Mouse (Mus musculus) embryonic facial prominence, embryonic 14.5 days (tissue): Measurements from ENCODE around the gene Rnf167. TPM values are rescaled to one million over a fixed set of nuclear protein-coding genes. Genes with fewer than 3 reads are reported as not detected.

Experiments used
- ATAC-seq: fragments of 200-750 bp; cut with Nextera tagmentation; 2 replicates; pipeline ENCODE4 v1.8.0; 2017; ENCODE audit warnings: low read depth, moderate number of reproducible peaks, moderate TSS enrichment
- DNase-seq: peaks from one replicate; pipeline ENCODE4 v3.0.0-alpha.2; 2015; ENCODE audit warnings: low spot score
- H3K27ac ChIP-seq: fragments of 300-500 bp; sonication (generic); replicated peaks from 2 replicates; pipeline ENCODE4 v1.5.1; 2014; ENCODE audit warnings: low read depth, mild to moderate bottlenecking, low read length, moderate library complexity
- H3K27me3 ChIP-seq: fragments of 300-500 bp; sonication (generic); replicated peaks from 2 replicates; pipeline ENCODE4 v1.6.1; 2014; ENCODE audit warnings: low read length; ENCODE audit not compliant: control insufficient read depth, insufficient read depth
- H3K36me3 ChIP-seq: fragments of 300-500 bp; sonication (generic); 2 replicates; pipeline ENCODE4 v1.6.1; 2014; ENCODE audit warnings: low read length, mixed read lengths; ENCODE audit not compliant: control insufficient read depth, insufficient read depth
- H3K4me1 ChIP-seq: fragments of 300-500 bp; sonication (generic); 2 replicates; pipeline ENCODE4 v1.6.1; 2014; ENCODE audit warnings: antibody characterized with exemption, low read length; ENCODE audit not compliant: control insufficient read depth, insufficient read depth
- H3K4me2 ChIP-seq: fragments of 300-500 bp; sonication (generic); 2 replicates; pipeline ENCODE4 v1.6.1; 2014; ENCODE audit warnings: low read depth, mild to moderate bottlenecking, low read length, moderate library complexity, mixed read lengths
- H3K4me3 ChIP-seq: fragments of 300-500 bp; sonication (generic); 2 replicates; pipeline ENCODE4 v1.5.1; 2014; ENCODE audit warnings: low read depth, mild to moderate bottlenecking, low read length
- H3K9ac ChIP-seq: fragments of 300-500 bp; sonication (generic); 2 replicates; pipeline ENCODE4 v1.6.1; 2014; ENCODE audit warnings: low read depth, mild to moderate bottlenecking, low read length, moderate library complexity, mixed read lengths
- H3K9me3 ChIP-seq: fragments of 300-500 bp; sonication (generic); 2 replicates; pipeline ENCODE4 v1.6.1; 2016; ENCODE audit warnings: low read length; ENCODE audit not compliant: control insufficient read depth
- WGBS: fragments of 180-500 bp; shearing (Covaris S2); extraction: QIAGEN DNeasy Blood & Tissue Kit; methylation state at CpG from one replicate; pipeline ENCODE4 v1.1.7; 2014; 5-methylcytosine and 5-hydroxymethylcytosine counted together
- polyA plus RNA-seq: library from polyadenylated mRNA; unstranded; fragments of >200 nt; fragmentation: Nextera tagmentation; extraction: Ambion mirVana; gene quantifications from 2 replicates; pipeline ENCODE4 v1.2.1, GENCODE M21; 2014

The Rnf167 gene
- polyA plus RNA-seq, 1 experiment from 2014 or later: 100 TPM

DNA sequence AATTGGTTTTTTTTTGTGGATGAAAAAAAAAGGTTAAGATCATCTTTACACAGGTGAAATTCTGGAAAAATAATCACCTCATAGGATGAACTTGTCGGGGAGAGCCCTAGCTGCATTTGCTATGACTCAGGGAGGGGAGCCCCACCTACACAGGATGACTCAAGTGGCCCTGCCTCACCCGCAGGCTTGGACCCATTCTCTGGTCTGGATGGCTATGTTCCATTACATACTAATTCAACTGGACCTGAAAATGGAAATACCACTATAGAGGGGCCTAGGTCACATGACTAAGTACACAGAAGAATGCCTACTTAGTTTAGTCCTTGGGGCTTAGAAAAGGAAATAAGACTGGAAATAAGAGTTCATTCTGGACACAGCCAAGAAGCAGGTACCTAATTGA lies 4.4 kb downstream of the Rnf167 start:
- 66% methylated on average over 2 of the region's 2 CpGs for WGBS

DNA sequence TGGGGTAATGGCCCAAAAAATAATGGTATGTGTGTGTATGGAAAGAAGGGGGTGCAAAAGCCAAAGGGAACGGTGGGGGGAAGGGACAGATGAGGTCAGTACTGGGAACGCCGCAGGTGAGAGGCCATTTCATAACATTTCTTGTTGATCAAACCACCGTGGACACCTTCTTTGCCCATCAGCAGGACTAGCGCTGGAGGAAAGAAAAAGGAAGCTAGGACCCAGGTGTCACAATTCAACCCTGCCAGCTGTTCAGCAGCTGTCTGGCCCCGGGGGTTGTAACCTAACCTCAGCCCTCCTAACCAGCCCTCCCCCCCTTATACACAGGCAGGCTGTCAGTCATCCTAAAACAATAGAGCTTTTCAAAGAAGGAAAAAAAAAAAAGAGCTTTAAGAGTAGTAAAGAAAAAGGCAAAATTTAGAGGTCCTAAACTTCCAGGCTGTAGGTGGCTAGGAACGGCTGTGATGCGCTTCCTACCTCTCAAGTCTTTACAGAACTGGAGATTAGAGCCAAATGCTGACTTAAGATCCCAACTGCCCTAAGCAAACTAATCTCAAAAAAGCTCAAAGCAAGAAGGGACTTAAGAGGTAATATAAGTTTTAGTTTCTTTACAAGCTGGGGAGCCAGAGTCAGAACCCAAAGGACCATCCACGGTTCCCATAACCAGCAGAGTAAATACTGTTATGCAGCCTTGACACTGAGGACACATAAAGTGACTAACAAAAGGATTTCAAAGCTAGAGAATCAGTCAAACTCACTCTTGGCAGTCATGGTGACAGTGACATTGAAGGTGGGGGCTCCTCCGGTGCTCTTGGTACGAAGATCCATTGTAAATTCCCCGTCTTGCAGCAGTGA lies 5.2 kb downstream of the Rnf167 start:
- Histone ChIP-seq H3K36me3 (peaks cover 49% of the 10 kb centered on the region), H3K4me2 (peak overlapping the region; percentile 98), H3K4me1 (peaks cover 26% of the 10 kb centered on the region), H3K27ac (peak overlapping the region; percentile 90), H3K4me3 (peak overlapping the region; percentile 64), H3K9ac (peak overlapping the region; percentile 92), H3K9me3 (no peaks in the 10 kb centered on the region), H3K27me3 (no peaks in the 10 kb centered on the region)
- WGBS: 34% methylated on average over 12 of the region's 12 CpGs
- peak; percentile 64 for DNase-seq
- ATAC-seq: no peak

More for the DNA sequence above, 4.4 kb downstream of the Rnf167 start:
- ATAC-seq (no peak), DNase-seq (no peak)
- Histone ChIP-seq H3K27ac (no peak overlapping the region; the same call in 1 of the 2 replicates), H3K36me3 (peaks cover 49% of the 10 kb centered on the region), H3K4me2 (peak overlapping the region; percentile 98; the same call in 1 of the 2 replicates), H3K4me3 (peak overlapping the region; percentile 64; the same call in 1 of the 2 replicates), H3K27me3 (no peaks in the 10 kb centered on the region), H3K9ac (no peak overlapping the region), H3K9me3 (no peaks in the 10 kb centered on the region), H3K4me1 (peaks cover 18% of the 10 kb centered on the region)

DNA sequence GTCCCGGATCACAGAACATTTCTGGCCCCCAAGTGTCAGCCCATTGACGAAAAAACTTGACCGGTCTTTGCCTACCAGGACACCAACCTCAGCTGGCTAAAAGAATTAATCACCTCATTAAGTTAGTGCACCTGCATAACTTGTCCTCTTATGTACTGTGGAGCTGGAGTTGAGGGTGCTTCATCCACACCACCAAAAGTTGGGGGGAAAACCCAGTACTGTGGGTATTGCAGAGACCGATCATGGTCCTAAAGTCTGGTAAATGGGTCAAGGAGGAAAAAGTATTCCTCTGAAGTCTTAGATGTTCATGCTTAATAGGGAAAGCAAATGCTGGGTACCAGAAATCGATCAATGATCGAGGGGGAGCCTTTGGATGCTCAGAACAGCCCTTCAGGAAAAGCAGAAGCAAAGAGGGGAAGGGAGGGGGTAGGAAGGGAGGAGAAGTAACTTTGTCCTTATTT lies 5.9 kb downstream of the Rnf167 start:
- 36% methylated on average over 6 of the region's 6 CpGs for WGBS
- H3K36me3 ChIP-seq: peaks cover 49% of the 10 kb centered on the region

DNA sequence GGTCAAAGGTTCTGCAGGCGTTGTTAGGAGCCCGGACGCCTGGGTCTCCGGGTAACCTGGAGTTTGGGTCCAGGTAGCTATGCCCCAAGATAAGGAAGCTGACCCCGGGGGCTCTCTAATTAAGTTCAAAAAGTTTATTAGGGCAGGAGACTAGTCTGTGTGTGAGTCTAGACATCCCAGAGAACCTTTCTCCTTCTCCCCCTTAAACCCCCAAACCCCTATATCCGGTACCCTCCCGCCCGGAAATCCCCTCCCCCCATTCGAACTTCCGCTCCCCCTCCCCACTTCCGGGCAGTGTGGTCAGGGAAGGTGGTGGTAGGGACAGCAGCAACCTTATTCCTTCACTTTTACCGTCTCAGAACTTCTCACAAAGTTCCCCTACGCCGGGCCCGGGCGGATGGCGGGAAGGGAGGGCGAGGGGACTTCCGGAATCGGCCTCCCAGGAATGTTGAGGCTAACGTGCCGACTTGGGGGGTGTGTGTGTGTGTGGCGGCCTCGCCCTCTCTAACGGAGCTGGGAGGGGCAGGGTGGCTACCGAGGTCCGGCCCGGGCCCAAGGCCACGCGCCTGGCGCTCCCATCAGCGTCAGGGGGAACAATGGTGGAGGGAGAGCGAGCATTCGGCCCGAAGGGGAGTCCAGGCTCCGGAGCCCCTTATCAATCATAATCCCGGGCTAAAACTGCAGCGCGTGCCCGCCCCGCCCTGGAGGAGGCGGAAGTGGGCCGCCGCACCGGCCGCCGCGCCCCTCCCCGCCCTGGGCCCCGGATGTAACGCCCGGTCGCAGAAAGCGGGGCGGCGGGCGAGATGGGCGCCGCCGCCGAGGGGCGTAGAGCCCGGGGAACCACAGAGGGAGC lies 6.5 kb downstream of the Rnf167 start:
- 0% methylated on average over 36 of the region's 63 CpGs for WGBS
- peaks cover 44% of the 10 kb centered on the region for H3K36me3 ChIP-seq
- peak; percentile 48 for ATAC-seq

More for the DNA sequence above, 5.9 kb downstream of the Rnf167 start:
- H3K4me3 ChIP-seq: peak overlapping the region; percentile 64
- H3K9ac ChIP-seq: peak overlapping the region; percentile 92
- no peaks in the 10 kb centered on the region for H3K27me3 ChIP-seq
- peaks cover 31% of the 10 kb centered on the region for H3K4me1 ChIP-seq
- no peaks in the 10 kb centered on the region for H3K9me3 ChIP-seq
- DNase-seq (no peak), ATAC-seq (no peak)
- peak overlapping the region; percentile 98 for H3K4me2 ChIP-seq
- H3K27ac ChIP-seq: peak overlapping the region; percentile 90

DNA sequence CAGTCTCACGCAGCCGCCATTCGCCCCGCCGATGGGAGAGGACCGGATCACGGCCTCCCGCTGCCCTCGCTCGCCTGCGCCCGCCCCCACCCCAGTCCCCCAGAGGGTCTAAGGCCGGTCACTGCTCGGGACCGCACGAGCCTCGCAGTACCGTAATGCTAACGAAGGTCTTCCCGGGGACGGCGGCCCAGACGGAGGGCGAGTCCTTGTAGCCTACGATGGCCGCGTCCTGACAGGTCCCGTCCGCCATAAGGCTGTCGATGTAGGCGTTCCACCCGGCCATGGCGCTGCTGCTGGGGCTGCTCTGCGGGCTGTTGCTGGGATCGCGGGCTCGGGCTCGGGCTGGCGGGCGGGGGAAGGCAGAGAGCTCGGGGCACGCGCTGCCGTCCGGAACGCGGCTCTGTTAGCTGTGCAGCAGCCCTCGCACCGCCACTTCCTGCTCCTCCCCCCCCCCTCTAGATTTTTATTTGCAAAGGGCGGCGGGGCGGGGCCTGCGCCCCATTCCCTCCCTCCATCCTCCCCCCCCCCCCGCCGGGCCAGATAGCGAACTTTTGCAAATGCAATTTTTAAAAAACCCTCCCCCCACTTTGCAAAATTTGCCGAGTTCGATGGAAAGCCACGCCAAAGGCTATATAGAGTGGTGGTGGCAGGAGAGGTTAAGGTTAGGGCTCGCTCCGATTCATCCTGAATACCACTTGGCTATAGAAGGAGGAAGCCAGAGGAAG lies 7.3 kb downstream of the Rnf167 start, which contains the start of gene Pfn1:
Gene Pfn1 (minus strand): TSS at position 447 of the 725 bp plus-strand sequence.
- peaks cover 38% of the 10 kb centered on the region for H3K36me3 ChIP-seq
- no peaks in the 10 kb centered on the region for H3K27me3 ChIP-seq
- peak within 1 kb of the TSS; percentile 90 for H3K27ac ChIP-seq
- peak within 1 kb of the TSS; percentile 92 for H3K9ac ChIP-seq
- H3K4me1 ChIP-seq: peaks cover 39% of the 10 kb centered on the region
- H3K9me3 ChIP-seq: no peaks in the 10 kb centered on the region
- WGBS: under 1% methylated on average over 19 of the region's 61 CpGs
- ATAC-seq (peak; percentile 42), DNase-seq (peak; percentile 95)
- peak within 1 kb of the TSS; percentile 64 for H3K4me3 ChIP-seq
- peak within 1 kb of the TSS; percentile 98 for H3K4me2 ChIP-seq

More for the DNA sequence above, 6.5 kb downstream of the Rnf167 start:
- H3K9me3 ChIP-seq: no peaks in the 10 kb centered on the region
- H3K4me3 ChIP-seq: peak overlapping the region; percentile 64
- H3K4me2 ChIP-seq: peak overlapping the region; percentile 98
- H3K9ac ChIP-seq: peak overlapping the region; percentile 92
- H3K4me1 ChIP-seq: peaks cover 35% of the 10 kb centered on the region
- H3K27me3 ChIP-seq: no peaks in the 10 kb centered on the region
- peak overlapping the region; percentile 90 for H3K27ac ChIP-seq
- DNase-seq: peak; percentile 70

DNA sequence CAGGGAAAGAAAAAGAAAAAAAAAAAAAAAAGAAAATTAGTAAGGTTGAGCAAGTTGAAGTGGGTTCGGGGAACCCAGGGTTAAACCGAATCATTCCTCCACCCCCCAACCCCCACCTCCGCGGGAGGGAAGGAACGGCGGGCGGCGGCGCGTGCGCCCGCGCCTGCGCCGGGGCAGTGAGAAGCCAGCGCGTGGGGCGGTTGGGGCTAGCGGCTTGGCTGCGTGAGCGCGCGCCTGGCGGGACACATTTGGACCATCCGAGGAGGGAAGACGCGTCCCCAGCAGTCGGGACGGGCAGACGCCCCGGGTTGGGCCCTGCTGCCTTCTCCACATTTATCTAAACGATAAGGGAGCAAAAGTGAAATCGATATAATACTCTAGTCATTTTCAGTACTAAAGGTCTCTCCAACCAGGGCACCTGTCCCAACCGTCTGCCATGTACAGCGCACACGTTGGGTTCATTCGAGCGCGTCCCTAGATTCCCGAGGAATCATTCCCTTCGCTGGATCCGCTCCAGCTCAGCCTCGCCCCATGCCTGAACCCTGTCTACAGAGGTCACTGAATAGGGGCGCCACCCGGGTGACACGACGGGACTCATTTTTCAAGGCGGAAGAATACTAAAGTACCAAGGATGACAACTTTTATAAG lies 8.0 kb downstream of the Rnf167 start:
- Histone ChIP-seq H3K27me3 (no peaks in the 10 kb centered on the region), H3K36me3 (peaks cover 38% of the 10 kb centered on the region), H3K27ac (peak overlapping the region; percentile 90), H3K9me3 (no peaks in the 10 kb centered on the region), H3K4me1 (peaks cover 39% of the 10 kb centered on the region), H3K9ac (peak overlapping the region; percentile 92), H3K4me3 (peak overlapping the region; percentile 64), H3K4me2 (peak overlapping the region; percentile 98)
- peak; percentile 53 for ATAC-seq
- WGBS: under 1% methylated on average over 28 of the region's 48 CpGs
- peak; percentile 95 for DNase-seq

DNA sequence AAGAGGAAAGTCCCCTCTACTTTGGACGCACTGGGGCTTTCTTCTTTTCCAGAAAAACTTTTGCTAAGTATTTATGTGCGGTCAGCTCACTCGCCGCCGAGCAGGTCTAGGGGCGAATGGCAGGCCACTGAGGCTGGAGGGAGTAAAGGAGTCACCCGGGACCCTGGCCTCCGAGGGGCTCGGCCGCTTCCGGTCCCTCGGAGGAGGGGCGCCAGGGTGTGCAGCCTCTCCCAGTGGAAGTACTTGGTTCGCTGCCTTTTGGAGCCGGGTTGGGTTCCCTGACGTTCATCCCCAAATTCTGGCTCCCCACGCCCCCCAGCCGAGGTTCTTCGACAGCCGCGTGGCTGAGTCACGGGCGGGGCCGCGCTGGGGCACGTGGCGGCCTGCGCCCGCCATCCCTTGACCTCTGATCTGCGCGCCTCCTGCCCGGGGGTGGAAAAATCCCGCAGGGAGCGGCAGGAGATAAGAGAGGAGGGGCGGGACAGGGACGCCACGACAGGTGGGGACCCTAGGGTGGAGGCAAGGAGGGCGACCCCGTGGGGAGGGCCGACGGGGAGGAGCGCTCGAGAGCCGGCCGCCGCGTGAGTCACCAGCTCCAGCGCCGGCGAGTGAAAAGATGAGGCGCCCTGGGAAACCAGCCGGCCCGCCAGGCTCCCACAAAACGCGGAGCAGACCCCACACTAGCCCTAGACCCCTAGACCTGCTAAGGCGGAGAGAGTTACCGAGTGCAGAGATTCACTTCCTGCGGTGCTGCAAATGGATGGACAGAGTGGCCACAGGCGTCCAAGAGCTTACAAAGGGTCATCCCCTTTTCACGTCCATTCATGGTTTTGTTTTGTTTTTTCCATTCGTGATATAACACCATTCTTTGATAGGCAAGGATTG lies 8.8 kb downstream of the Rnf167 start:
- peak overlapping the region; percentile 98 for H3K4me2 ChIP-seq
- WGBS: under 1% methylated on average over 57 of the region's 61 CpGs
- peaks cover 31% of the 10 kb centered on the region for H3K36me3 ChIP-seq
- peak overlapping the region; percentile 92 for H3K9ac ChIP-seq
- H3K4me3 ChIP-seq: peak overlapping the region; percentile 64
- H3K27me3 ChIP-seq: no peaks in the 10 kb centered on the region
- peak overlapping the region; percentile 90 for H3K27ac ChIP-seq
- H3K9me3 ChIP-seq: no peaks in the 10 kb centered on the region
- peaks cover 39% of the 10 kb centered on the region for H3K4me1 ChIP-seq
- ATAC-seq: peak; percentile 47
- peak; percentile 83 for DNase-seq
